Mouse (Mus musculus) liver, embryonic 12.5 days (tissue): ENCODE data around the gene 4933415A04Rik. TPM values are rescaled to one million over a fixed set of nuclear protein-coding genes. Genes with fewer than 3 reads are reported as not detected.

Experiments
- ATAC-seq: fragments of 200-750 bp; cut with Nextera tagmentation; 2 replicates; pipeline ENCODE4 v1.8.0; 2017; ENCODE audit warnings: moderate number of reproducible peaks, mild to moderate bottlenecking, moderate library complexity
- H3K27ac ChIP-seq: fragments of 300-500 bp; sonication (generic); 2 replicates; pipeline ENCODE4 v1.5.1; 2016; ENCODE audit warnings: mild to moderate bottlenecking
- H3K27me3 ChIP-seq: fragments of 300-500 bp; sonication (generic); replicated peaks from 2 replicates; pipeline ENCODE4 v1.6.1; 2016; ENCODE audit warnings: mild to moderate bottlenecking, moderate library complexity
- H3K36me3 ChIP-seq: fragments of 300-500 bp; sonication (generic); 2 replicates; pipeline ENCODE4 v1.6.1; 2016; ENCODE audit warnings: mild to moderate bottlenecking, moderate library complexity
- H3K4me1 ChIP-seq: fragments of 300-500 bp; sonication (generic); 2 replicates; pipeline ENCODE4 v1.6.1; 2016
- H3K4me2 ChIP-seq: fragments of 300-500 bp; sonication (generic); 2 replicates; pipeline ENCODE4 v1.6.1; 2016; ENCODE audit warnings: mild to moderate bottlenecking, moderate library complexity
- H3K4me3 ChIP-seq: fragments of 300-500 bp; sonication (generic); 2 replicates; pipeline ENCODE4 v1.5.1; 2016; ENCODE audit warnings: mild to moderate bottlenecking, moderate library complexity
- H3K9ac ChIP-seq: fragments of 300-500 bp; sonication (generic); 2 replicates; pipeline ENCODE4 v1.6.1; 2016; ENCODE audit warnings: mild to moderate bottlenecking, moderate library complexity
- H3K9me3 ChIP-seq: fragments of 300-500 bp; sonication (generic); replicated peaks from 2 replicates; pipeline ENCODE4 v1.6.1; 2016; ENCODE audit warnings: mild to moderate bottlenecking, moderate library complexity
- WGBS: fragments of 180-500 bp; shearing (Covaris S2); methylation state at CpG from one replicate; pipeline ENCODE4 v1.1.7; 2016; ENCODE audit not compliant: insufficient replicate concordance; 5-methylcytosine and 5-hydroxymethylcytosine counted together
- polyA plus RNA-seq: library from polyadenylated mRNA; unstranded; fragments of >200 nt; fragmentation: Nextera tagmentation; extraction: Ambion mirVana; gene quantifications from 2 replicates; pipeline ENCODE4 v1.2.1, GENCODE M21; 2016

Gene 4933415A04Rik
- polyA plus RNA-seq, 1 experiment from 2014 or later: 1.4 TPM

- Histone ChIP-seq H3K4me1 (peaks cover 25% of the 10 kb centered on the region), H3K4me3 (no peak overlapping the region), H3K4me2 (no peak overlapping the region), H3K27ac (no peak overlapping the region), H3K27me3 (no peaks in the 10 kb centered on the region), H3K9ac (no peak overlapping the region), H3K36me3 (no peaks in the 10 kb centered on the region), H3K9me3 (no peaks in the 10 kb centered on the region)
- 74% methylated on average over 4 of the region's 4 CpGs for WGBS
- no peak for ATAC-seq
Measured at GRCm38 (mm10) chr11:43636761-43637160, 49.9 kb downstream of the 4933415A04Rik start.

- Histone ChIP-seq H3K4me3 (no peak overlapping the region), H3K9me3 (no peaks in the 10 kb centered on the region), H3K27ac (no peak overlapping the region), H3K4me2 (no peak overlapping the region), H3K36me3 (no peaks in the 10 kb centered on the region), H3K27me3 (no peaks in the 10 kb centered on the region), H3K4me1 (peaks cover 15% of the 10 kb centered on the region), H3K9ac (no peak overlapping the region)
- no peak for ATAC-seq
- WGBS: 74% methylated on average over 3 of the region's 3 CpGs
Measured at GRCm38 (mm10) chr11:43638486-43638885, 51.6 kb downstream of the 4933415A04Rik start.

Other genes with a start within 250 kb of the 4933415A04Rik start
- 57.5 and 63.6 TPM in 2 replicates for gene Pttg1, start 160.8 kb upstream of the 4933415A04Rik start, polyA plus RNA-seq
- 31.6 and 32.3 TPM in 2 replicates for gene Slu7, start 153.3 kb upstream of the 4933415A04Rik start, polyA plus RNA-seq
- 0.29 and 0.42 TPM in 2 replicates for gene C1qtnf2, start 112.8 kb upstream of the 4933415A04Rik start, polyA plus RNA-seq
- gene Ccnjl, start 58.3 kb upstream of the 4933415A04Rik start, polyA plus RNA-seq: 5.4 and 5.6 TPM in 2 replicates
- not detected in 2 replicates for gene Fabp6, start 14.5 kb downstream of the 4933415A04Rik start, polyA plus RNA-seq
- 24.9 and 26.4 TPM in 2 replicates for gene Pwwp2a, start 95.0 kb downstream of the 4933415A04Rik start, polyA plus RNA-seq
- 45.9 and 48.0 TPM in 2 replicates for gene Ttc1, start 161.0 kb downstream of the 4933415A04Rik start, polyA plus RNA-seq